Mouse (Mus musculus) T-helper 17 cell (primary cell): ENCODE measurements around the gene Myadml2.
"Not testable (repeated sequence)": the region's sequence is repeated elsewhere in the genome, so short reads cannot be mapped to it uniquely, and the experiment has no call there.

Experiments
- in situ Hi-C, 2 experiments: fragments of 300-600 bp; cut with MboI, MseI; formaldehyde crosslinking; loops; 1 replicate in 1 of 2; 2 replicates in 1 of 2; pipeline ENCODE4 v1.15.1; 2025; ENCODE audit warnings: high pct_unique_total_duplicates in 2 of 2

The Myadml2 gene

DNA sequence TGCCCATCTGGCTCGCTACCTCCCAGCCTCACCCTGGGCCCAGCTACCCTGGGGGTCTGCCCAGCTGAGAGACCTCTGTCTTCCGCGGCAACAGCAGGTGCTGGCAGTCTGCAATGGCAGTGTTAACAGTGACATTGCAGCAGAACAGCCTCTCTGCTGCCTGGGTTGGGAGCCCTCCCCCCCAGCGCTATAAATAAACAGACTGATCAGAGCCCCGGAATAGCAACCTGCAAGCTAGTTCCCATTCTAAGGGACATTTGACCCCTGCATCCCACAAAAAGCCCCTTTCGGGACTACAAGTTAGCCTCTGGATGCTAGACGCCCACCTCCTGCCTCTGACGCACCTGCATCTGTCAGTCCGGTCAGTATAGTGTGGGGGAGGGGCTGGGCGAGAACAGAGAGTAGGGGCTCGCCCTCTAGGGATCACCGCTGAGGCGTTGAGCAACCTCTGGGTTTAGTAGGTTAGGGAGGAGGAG is at the start of gene Myadml2:
TSS of gene Myadml2 (minus strand) at position 158 of the 476 bp plus-strand sequence.
- in situ Hi-C loops = no loop called here

DNA sequence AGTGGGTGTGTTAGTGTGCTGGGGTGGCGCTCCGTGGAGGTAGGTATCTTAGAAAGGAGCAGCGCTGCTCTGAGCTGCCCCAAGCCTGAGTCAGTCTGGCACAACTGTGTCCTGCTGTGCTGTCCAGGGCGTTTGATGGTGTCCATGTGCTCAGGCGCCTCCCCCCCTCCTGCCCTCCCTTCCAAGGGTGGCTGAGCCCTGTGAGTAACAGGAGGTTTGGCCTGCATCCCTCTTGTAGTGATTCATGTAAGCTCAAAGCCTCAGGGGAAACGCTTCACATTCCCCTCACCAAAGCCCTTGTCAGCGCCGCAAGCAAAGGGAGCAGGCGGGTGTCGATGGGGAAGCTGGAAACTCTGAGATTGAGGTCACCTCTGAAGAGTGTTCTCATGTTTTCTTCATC is 49.8 kb upstream of the Myadml2 start:
- in situ Hi-C loops = no loop called here

DNA sequence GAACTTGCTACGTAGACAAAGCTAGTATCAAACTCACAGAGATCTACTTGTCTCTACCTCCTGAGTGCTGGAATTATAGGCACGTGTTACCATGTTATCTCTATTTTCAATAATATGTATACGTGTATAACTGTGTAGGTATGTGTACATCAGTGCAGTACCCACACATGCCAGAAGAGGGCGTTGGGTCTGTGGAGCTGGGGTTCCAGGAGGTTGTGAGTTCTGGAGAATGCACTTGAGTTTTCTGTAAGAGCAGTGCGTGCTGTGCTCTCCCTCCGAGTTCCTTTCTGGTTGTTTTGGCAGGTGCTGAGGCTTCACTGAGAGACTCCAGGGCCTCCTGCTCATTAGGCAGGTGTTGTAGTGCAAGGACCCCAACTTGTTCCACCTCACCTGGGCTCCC is 48.6 kb upstream of the Myadml2 start:
- in situ Hi-C loops = no loop called here

DNA sequence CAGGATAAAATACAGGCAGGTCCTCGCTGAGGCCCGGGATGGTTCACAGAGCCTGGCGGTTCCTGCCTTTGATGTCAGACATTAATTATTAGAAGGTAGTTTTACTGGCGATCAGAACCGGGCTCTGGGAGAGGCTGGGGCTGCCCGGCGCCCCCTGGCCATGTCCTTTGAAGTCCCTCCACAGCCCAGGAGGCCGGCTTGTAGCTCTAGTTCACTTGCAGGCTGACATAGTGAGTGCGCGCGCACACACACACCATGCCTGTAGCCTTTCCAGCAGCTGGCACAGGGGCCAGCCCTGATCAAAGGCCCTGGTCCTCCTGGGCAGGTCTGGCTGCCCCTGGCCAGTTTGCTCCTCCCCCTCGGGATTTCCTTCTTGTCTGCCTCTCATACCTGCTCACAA is 47.7 kb upstream of the Myadml2 start:
- in situ Hi-C loops = no loop called here

DNA sequence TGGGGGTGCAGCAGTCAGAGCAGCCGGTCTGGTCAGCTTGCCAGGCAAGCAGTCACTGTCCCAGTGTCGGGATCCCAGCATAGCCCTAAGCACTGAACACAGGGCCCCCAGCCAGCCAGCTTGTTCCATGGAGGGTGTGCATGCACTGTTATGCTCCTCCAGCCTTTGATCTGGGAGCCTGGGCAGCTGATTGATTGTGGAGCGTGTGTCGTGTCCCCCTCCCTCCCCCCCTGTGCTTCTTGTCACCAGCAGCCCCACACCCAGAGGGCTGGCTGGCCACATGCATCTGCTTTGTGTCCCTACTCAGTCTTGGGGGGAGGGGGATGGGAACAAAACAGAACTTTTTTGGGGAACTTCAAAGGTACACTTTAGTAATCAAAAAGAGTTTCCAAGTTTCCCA is 47.2 kb upstream of the Myadml2 start:
- in situ Hi-C loops = no loop called here

DNA sequence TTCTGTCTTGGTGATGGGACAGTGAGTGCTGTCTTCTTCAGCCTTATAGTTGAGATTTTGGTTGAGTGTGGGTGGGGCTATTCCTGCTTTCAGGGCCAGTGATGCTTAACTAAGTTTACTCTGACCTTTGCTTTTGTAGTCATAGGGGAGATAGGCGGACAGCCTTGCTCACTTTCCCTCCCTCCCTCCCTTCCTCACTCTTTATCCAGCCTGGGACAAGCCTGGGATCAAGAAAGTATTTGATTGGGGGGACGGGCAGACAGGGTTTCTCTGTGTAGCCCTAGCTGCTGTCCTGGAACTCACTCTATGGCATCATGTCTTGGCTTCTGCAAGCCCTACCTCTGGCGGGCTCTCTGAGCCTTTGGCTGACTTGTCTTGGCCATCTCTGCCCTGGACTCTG is 45.5 kb upstream of the Myadml2 start:
- in situ Hi-C loops = no loop called here

DNA sequence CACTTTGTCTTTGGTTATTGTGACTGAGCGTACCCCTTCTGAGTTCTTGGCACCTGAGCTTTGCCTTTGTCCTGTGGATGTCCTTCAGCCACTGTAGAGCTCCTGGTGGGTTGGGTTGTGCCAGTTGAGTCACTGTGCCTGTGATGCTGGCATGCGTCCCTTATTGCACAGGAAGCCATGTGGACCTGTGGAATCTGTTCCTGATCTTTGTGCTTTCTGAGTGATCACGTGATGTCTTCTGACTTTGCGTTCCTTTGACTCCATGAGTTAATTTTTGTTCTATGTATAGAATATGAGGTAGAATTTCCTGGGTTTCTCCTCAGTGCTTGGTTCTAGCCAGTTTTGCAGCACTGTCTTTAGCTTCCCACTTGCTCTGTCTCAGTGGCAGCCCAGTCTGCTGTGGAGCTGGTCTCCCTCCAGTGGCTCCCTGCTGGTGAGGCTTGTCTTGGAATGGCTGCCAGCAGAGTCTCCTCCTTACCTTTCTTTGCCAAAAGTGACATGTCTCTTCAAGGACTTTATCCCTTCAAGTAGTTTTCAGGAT is 44.6 kb upstream of the Myadml2 start:
- in situ Hi-C loops = no loop called here

DNA sequence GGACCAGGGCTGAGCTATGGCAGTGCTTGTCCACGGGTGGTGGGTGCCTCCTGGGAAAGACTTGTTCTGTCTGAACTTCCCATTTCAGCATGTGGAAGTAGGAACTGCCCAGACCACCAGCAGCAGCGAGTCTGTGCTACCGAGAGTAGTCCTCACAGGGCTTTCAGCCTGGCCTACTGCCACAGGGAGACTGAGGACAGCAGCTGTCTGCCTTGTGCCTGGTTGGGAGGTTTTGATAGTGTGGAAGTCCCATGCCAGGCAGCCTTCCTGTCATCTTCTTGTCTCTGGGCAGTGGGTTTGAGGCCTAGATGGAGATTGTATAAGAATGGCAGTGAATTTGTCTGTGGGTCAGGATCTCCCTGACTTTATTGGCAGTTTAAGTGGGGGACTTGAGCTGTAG is 41.4 kb upstream of the Myadml2 start:
- in situ Hi-C loops = no loop called here

DNA sequence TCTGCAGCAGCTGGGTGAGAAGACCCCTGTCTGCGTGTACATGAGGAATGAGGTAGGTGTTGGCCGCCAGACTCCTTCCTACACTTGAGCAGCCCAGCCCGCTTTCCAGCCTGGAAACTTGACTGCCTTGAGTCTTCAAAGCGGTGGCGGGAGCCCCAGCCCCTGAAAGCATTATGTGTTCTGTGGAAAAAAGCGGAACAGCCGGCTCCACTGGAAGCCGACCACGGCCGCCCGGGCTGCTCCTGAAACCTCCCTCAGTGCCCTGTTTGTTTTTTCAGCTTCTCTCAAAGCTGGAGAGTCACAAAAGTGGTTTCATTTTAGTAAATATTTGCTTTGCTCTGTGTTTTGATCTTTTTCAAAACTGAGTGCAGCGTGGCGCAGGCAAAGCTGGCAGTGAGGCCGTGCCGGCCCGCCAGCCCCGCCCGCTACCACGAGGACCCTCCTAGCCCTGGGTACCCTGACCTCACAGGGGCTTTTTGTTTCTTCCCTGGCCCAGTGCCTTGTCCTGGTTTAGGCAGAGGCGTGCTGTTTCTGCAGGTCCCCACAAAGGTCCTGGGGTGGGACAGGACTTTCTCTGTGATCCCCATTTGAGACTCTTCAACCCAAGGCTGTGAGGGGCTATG is 38.8 kb upstream of the Myadml2 start:
- in situ Hi-C loops = no loop called here

DNA sequence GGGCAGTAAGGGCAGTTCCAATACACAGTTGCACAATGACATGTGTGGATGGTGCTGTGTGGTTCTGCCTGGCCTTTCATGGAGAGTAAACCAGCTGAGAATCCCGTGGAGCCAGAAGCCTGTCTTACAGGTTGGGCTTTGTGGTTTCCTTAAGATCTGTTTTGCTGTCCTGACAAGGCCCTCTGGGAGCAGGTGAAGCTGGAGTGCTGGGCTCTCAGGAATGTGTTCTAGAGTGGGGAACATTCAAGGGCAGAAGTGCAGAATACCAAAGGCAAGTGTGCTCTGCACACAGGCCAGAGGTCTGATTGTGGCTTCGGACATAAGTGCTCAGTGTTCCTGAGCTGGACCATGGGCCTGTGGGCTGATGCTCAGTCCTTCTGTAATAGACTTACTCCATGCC is 36.7 kb upstream of the Myadml2 start:
- in situ Hi-C loops = no loop called here

DNA sequence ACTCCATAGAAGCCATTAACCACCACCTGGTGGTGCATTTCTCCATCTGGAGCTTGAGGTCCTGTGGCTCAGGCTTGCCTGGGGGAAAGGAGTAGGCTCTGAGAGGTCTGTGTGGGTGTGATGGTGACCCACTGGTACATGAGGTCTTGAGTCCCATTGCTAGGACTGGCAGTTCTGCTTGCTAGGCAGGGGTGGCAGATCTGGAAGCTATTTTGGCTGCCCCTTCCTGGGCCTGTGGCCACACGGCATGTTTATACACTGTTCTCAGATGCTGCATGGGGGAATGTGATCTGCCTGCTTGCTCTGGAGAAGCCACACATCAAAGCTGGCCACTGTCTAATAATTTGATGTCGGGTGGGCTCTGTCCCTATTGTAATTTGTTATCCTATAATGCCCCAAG is 36.1 kb upstream of the Myadml2 start:
- in situ Hi-C loops = no loop called here

DNA sequence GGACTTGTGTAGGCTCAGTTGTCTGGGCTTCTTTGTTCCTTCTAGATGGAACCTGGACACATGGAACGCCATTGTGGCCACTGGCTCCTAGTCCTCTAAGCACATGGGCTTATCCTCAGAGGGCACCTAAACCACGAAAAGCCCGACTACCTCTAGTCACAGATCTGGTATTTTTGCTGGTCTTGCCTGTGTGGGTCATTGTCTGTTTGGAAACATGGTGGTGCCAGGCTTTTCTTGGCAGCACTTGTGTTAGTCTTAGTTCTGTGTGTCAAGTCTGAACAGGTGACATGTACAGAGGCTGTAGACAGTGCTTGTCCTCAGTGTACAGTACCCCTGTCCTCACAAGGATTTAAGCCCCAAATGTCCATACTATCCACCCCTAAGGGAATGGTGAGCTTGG is 35.6 kb upstream of the Myadml2 start:
- in situ Hi-C loops = no loop called here

DNA sequence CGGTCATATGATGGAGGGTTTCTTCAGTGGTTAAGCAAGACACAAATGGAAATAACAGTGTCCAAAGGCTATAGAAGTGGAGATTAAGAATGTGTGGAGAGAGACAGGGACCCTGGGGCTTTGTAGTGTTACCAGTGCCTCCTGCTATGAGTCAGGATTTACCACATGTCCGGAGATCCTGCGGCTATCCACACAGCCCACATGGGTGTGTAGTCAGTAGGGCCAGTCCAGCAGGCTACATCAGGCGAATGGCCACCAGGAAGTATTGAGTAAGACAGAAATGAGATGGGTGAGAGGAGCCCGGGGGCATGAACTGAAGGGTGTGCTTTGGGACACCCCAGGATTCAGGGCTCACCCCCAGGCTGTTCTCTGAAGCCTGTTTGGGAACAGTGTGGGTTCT is 34.7 kb upstream of the Myadml2 start:
- in situ Hi-C loops = no loop called here

DNA sequence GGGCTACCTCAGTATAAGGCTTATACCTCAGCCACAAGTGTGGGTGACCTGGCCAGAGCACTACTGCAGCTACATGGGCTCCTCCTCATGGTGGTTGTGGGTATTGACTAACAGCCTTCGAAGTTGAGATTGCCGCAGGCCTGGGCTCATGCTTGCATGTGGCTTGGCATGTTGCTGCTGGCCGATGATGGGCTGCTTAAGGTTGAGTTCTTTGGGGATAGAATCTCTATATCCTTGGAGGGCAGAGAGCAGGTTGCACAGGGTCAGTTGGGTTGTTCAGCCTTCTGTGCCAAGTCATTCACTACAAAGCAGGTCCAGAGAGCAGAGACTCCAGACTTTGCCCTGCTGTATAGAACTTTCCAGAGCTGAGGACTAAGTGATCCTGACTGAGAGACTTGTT is 32.0 kb upstream of the Myadml2 start:
- in situ Hi-C loops = no loop called here

DNA sequence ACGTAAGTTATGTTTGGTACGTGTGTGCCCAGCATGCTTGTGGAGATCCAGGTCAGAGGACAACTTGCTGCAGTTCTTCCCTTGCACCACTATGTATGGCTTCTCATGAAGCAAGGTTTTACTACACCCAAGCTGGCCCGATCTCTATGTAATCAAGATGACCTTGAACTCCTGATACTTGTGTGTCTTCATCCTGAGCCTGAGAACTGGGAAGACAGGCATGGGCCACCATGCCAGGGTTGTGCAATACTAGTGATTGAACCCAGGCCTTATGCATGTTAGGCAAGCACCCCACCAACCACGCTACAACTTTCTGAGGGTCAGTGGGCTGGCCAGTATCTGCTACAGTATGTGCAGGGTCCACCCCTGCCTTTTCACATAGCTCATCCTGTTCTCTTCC is 29.0 kb upstream of the Myadml2 start:
- in situ Hi-C loops = no loop called here

DNA sequence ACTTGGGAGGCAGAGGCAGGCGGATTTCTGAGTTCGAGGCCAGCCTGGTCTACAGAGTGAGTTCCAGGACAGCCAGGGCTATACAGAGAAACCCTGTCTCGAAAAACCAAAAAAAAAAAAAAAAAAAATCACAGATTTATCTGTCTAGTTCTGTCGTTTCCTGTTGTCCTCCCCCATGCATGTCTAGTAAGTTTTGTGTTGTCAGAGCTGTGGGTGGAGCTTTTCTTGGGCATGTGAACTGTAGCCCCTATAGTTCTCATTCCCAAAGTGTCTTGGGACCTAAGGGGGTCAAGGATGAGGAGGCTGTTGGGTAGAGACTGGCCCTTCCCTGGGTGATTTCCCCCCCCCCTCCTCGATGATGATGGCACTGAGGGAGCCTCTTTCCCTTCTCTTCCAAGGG is 27.9 kb upstream of the Myadml2 start:
- in situ Hi-C loops = not testable (repeated sequence)

DNA sequence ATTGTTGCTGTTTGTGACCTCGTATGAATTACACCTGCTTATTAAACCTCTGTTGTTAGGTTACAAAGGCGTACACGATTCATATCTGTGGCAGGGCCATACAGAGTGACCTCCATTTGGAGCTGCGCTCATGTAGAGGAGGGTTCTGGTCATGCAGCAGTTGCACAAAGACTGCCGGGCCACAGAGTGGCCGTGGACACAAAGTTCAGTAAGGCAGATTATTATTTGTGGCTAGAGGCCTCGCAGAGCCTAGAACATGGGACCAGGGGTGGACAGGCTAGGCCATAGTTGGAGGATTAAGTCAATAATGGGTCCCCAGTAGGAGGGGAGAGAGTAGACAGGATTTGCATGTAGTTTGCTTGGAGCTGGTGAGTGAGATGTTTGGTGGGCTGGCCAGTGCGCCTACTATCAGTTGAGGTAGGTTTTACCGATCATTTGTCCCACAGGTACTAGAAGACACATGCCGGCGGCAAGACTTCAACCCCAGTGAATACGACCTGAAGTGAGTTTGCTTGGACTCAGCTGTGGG is 25.7 kb upstream of the Myadml2 start:
- in situ Hi-C loops = no loop called here

DNA sequence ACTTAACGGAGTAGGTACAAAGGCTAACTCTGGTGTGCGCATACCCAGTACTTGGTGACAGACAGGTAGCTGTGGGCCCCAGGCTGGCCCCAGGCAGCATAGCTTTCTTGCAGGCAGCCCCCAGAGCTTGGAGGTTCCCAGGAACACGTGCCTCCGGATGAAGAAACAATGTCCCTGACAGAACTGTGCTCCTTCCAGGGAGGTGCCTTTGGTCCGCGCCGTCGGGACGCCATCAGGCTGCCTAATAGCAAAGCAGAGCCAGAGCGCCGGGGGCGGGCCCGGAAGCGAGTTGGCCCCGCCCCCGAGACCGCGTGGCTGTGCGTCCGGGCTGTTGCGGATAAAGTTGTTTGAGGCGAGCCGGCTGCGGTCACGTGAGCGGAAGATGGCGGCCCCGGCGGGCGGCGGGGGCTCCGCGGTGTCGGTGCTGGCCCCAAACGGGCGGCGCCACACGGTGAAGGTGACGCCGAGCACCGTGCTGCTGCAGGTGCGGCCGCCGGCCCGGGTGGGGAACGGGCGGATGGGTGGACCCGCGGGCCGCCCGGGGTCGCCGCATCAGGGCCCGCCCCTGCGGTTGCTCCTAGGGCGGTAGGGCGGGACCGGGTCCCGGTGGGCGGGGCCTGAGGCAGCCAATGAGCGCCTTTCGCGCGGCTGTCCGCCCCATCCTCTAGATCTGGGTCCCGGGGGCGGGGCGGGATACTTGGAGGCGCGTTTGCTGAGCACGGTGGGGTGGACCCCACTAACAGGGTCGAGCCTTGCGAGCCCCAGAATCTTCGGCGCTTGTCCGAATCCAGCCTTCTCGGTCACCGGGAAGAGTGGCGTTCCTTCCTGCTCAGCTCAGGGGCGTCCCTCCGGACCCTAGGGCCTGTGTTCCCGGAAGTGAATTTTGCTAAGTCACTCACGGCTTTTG is 25.0 kb upstream of the Myadml2 start, which contains the start of gene Aspscr1:
TSS of gene Aspscr1 (plus strand) at position 287 of the 907 bp plus-strand sequence.
- in situ Hi-C loops = no loop called here

DNA sequence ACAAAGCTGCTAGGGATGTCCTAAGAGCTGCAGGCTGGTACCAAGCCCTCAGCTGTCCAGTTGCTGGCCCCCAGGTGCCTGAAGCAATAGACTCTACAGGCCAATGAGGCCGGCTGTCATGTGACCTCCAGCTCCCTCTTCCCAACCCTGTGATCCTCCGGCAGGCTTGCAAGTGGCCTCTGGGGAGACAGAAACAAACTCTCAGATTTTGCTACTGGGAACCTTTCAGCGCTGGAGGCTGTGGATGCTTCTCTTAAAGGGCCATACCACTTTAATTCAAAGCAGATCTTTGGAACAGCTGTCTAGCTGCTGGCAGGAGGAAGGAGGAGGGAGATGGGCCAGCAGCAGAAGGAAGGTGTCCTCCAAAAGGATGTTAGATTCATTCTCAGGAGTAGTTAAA is 18.7 kb upstream of the Myadml2 start:
- in situ Hi-C loops = no loop called here

DNA sequence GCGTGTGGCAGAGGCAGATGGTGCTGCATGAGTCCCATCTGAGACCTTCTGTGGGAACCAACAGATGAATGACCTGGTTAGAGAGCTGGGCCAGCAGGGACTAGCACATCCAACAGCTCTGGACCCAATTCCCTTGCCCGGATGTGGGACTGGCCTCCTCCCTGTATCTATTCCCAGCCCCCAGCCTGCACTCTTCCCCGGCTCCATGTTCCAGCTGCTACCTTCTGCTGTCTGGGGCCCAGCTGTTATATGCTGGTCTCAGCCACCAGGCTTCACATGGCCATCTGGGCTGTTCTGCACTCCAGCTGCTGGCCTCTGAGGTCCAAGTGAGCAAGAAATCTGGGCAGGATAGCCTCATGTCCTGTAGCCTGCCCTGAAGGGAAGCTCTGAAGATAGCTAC is 17.4 kb upstream of the Myadml2 start:
- in situ Hi-C loops = no loop called here

DNA sequence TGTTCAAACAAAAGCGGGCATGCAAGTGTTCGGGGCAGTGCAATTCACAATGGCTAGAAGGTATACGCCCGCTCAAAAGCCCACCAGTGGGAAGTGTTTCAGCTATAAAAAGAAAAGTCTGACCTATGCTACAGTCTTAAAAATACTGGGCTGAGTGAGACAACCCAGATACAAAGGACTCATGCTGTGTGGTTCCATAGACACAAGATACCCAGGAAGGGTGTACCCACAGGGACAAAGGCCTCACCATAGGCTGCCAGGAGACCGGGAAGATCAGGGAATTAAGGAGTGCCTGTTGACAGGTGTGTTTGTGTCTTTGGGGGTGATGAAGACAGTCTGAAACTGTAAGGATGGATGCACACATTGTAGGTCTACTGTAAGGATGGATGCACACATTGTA is 15.8 kb upstream of the Myadml2 start:
- in situ Hi-C loops = no loop called here

DNA sequence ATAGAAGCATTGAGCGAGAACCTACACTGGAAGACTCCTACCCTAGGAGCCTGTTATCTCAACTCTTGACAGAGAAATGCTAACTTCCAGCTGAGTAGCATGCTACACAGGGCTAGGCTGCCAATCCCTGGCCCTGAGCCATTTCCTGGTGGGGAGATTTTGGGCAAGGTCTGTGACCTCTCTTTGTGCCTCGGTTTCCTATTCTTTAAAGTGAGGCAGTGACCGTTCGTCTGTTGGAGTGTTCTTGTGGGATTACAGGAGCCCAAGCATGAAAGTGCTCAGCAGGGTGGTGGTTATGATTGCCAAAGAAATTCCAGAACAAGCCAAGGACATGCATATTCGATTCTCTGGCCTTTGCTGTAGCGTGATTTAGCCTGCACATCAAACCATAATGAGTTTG is 14.8 kb upstream of the Myadml2 start:
- in situ Hi-C loops = no loop called here

DNA sequence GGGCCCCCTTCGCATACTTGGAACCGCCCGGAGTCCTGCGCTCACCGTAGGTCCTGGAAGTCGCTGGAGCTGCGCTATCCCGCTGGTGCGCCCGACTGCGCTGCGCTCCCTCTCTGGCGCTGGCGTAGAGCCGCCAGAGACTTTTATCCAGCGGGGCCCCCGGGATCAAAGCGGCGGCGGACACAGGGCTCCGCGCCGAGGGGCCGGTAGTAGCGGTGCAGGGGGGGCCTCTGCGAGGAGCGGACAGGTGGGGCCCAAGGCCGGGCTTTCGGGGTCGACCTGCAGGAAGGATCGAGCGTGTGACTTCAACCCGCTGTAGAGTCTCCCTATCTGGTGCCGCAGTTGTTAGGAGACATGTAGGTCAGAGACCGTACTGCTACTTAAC is 13.1 kb upstream of the Myadml2 start, which contains the start of gene Notum:
TSS of gene Notum (minus strand) at position 100 of the 385 bp plus-strand sequence.
- in situ Hi-C loops = no loop called here
